In the genomic region with DNA sequence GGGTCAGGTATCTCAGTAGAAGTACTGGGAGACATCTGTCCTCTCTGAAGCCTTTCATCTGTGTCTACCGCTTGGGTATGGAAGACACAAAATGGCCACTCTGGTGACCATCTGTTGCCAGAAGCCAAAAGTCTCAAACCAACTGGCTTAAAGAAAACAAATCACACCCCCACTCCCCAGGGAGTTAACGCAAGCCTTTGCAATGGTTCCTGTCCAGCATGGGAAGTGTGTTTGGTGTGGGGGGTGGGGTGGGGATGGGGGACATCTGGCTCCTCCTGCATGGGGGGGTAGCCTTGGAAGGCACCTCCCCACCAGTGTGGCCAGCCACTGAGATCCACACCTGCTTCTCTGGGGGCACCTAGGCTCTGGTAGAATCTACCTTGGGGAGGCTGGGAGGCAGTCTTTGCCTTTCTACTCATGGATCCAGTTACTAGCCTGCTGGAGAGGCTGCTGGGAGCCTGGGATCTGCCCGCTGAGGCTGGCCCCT, we compare ENCODE assay signal across 8 mouse cellular contexts. TPM values are rescaled to one million over a fixed set of nuclear protein-coding genes. Genes with fewer than 3 reads are reported as not detected.
DNase-seq lines count a peak whose midpoint lies in the region; ATAC-seq and TF ChIP-seq lines count a peak whose summit lies in the region.

No protein-coding gene starts in this region.

- no peaks in the 10 kb centered on the region for H3K27me3 ChIP-seq in heart, adult 2 months (ENCODE audit: control insufficient read depth, insufficient read depth, low read length)
- H3K27me3 ChIP-seq in hindbrain, embryonic 10.5 days (ENCODE audit: insufficient read depth, poor library complexity, severe bottlenecking), result no peaks in the 10 kb centered on the region
- no peaks in the 10 kb centered on the region for H3K27me3 ChIP-seq in midbrain, embryonic 15.5 days (replicated peaks)

- no peak overlapping the region; the same call in 1 of the 2 replicates for H3K4me3 ChIP-seq in heart, adult 2 months
- H3K4me3 ChIP-seq in hindbrain, embryonic 10.5 days, result peak overlapping the region; percentile 43
- no peak overlapping the region for H3K4me3 ChIP-seq in midbrain, embryonic 15.5 days

- intact Hi-C loops in heart, adult 2 months (cut with DNase I), result no loop called here

- peak overlapping the region; percentile 29 for H3K4me2 ChIP-seq in midbrain, embryonic 15.5 days

- no peaks in the 10 kb centered on the region for H3K9me3 ChIP-seq in hindbrain, embryonic 10.5 days
- H3K9me3 ChIP-seq in midbrain, embryonic 15.5 days, result no peaks in the 10 kb centered on the region

- peak in 1 of 2 experiments; percentile 48 for DNase-seq in heart, adult 2 months
- no peak for DNase-seq in heart, adult 8-10 months (ENCODE audit: low spot score)
- DNase-seq in embryo, embryonic 11 days, result peak; percentile 78
- DNase-seq in hindbrain, embryonic 10.5 days (ENCODE audit: low spot score), result peak; percentile 81
- DNase-seq in cerebellum, adult 11 months, result no peak
- DNase-seq in layer of hippocampus, postnatal 10 days (ENCODE audit: low spot score in 2 of 2), result no peak
- DNase-seq in frontal cortex, postnatal 36 days (ENCODE audit: low spot score in 2 of 2), result no peak

- H3K36me3 ChIP-seq in heart, adult 2 months (ENCODE audit: control insufficient read depth, insufficient read depth, low read length), result peaks cover 8% of the 10 kb centered on the region
- peaks cover 58% of the 10 kb centered on the region for H3K36me3 ChIP-seq in hindbrain, embryonic 10.5 days
- H3K36me3 ChIP-seq in midbrain, embryonic 15.5 days (replicated peaks), result no peaks in the 10 kb centered on the region

- H3K27ac ChIP-seq in heart, adult 2 months, result peak overlapping the region; percentile 89
- peak overlapping the region; percentile 97 for H3K27ac ChIP-seq in hindbrain, embryonic 10.5 days
- H3K27ac ChIP-seq in midbrain, embryonic 15.5 days, result peak overlapping the region; percentile 87

- H3K79me2 ChIP-seq in heart, adult 2 months (replicated peaks; ENCODE audit: control insufficient read depth, insufficient read depth, low read length), result peaks cover 11% of the 10 kb centered on the region

- H3K9ac ChIP-seq in heart, adult 2 months (ENCODE audit: low read depth, low read length), result no peak overlapping the region
- no peak overlapping the region for H3K9ac ChIP-seq in midbrain, embryonic 15.5 days

- TF ChIP-seq CTCF in heart, adult 2 months (IDR thresholded peaks at IDR 0.05), result no peak

- peaks cover 69% of the 10 kb centered on the region for H3K4me1 ChIP-seq in heart, adult 2 months (ENCODE audit: control insufficient read depth, insufficient read depth, low read length)
- H3K4me1 ChIP-seq in hindbrain, embryonic 10.5 days (replicated peaks), result peaks cover 97% of the 10 kb centered on the region
- H3K4me1 ChIP-seq in midbrain, embryonic 15.5 days, result peaks cover 95% of the 10 kb centered on the region

- 29% methylated on average over 3 of the region's 3 CpGs for WGBS in heart, adult 2 months
- WGBS in hindbrain, embryonic 10.5 days, result 8% methylated on average over 3 of the region's 3 CpGs
- WGBS in midbrain, embryonic 15.5 days, result 5% methylated on average over 3 of the region's 3 CpGs

- ATAC-seq in midbrain, embryonic 15.5 days (replicated peaks), result no peak

- peak; percentile 45; the same call in 1 of the 2 replicates for TF ChIP-seq EP300 in heart, adult 2 months (IDR thresholded peaks at IDR 0.05; ENCODE audit: insufficient read depth, low read depth, low read length)

- no peak for TF ChIP-seq POLR2A in heart, adult 2 months (IDR thresholded peaks at IDR 0.05; ENCODE audit: insufficient read depth, low read depth, low read length)

RNA-seq across cellular contexts. Expression of a gene that starts 29.6 kb away (rescaled TPM):
- total RNA-seq in heart, adult 2 months (2021), result 10 to 100 TPM; 31.6 to 32.4 TPM
- 22.0 and 23.2 TPM in 2 replicates for polyA plus RNA-seq in heart, adult 2 months (2012; rRNA removed)
- 10 to 100 TPM; 22.2 to 36.5 (median 29.1) TPM for total RNA-seq in heart, adult 8-10 months (2022)
- polyA plus RNA-seq in hindbrain, embryonic 10.5 days (2016; fragmentation: Nextera tagmentation; extraction: Ambion mirVana), result 39.1 and 46.4 TPM in 2 replicates
- 15.6 and 17.6 TPM in 2 replicates for polyA plus RNA-seq in midbrain, embryonic 15.5 days (2015; fragmentation: Nextera tagmentation; extraction: Ambion mirVana)
- total RNA-seq in layer of hippocampus, postnatal 10 days (2021), result 10 to 100 TPM; 43.9 to 46.7 TPM

RNA-seq across cellular contexts. Expression of a gene that starts 41.9 kb away (rescaled TPM):
- total RNA-seq in heart, adult 2 months (2021), result 10 to 100 TPM; 36.3 to 40.4 TPM
- 37.5 and 50.1 TPM in 2 replicates for polyA plus RNA-seq in heart, adult 2 months (2012; rRNA removed)
- 10 to 100 TPM; 40.7 to 45.7 (median 41.7) TPM for total RNA-seq in heart, adult 8-10 months (2022)
- polyA plus RNA-seq in hindbrain, embryonic 10.5 days (2016; fragmentation: Nextera tagmentation; extraction: Ambion mirVana), result 25.2 and 28.9 TPM in 2 replicates
- 21.3 and 21.5 TPM in 2 replicates for polyA plus RNA-seq in midbrain, embryonic 15.5 days (2015; fragmentation: Nextera tagmentation; extraction: Ambion mirVana)
- total RNA-seq in layer of hippocampus, postnatal 10 days (2021), result 10 to 100 TPM; 43.9 to 46.1 TPM

Comparison
In these comparisons a context has a peak if more than half of its experiments do, and no peak if none do; other contexts are left out.
1. DNase-seq: peak in embryo, embryonic 11 days (single experiment) and hindbrain, embryonic 10.5 days (single experiment); none in heart, adult 8-10 months (single experiment), cerebellum, adult 11 months (single experiment), layer of hippocampus, postnatal 10 days (0 of 2) and frontal cortex, postnatal 36 days (0 of 2).
2. Peak in every context shown above with its lines, with median percentiles within 50 percentile points of each other: H3K27ac ChIP-seq.